Mouse (Mus musculus) neutrophil, adult 5-6 weeks (primary cell): ENCODE measurements around the gene Nfe2l2. TPM values are rescaled to one million over a fixed set of nuclear protein-coding genes. Genes with fewer than 3 reads are reported as not detected.
A peak's percentile ranks its signal among the peaks of the same experiment; 100 is the strongest.

Experiments
- ATAC-seq: fragments of 151-379, 151-347 bp; 2 replicates; pipeline ENCODE4 v1.8.0; 2017; ENCODE audit warnings: mild to moderate bottlenecking, moderate TSS enrichment; ENCODE audit not compliant: insufficient number of reproducible peaks, poor library complexity, low FRiP score, severe bottlenecking; ENCODE audit errors: extremely low read depth
- total RNA-seq: library from RNA; stranded (forward); fragments of 200-1000 nt; gene quantifications from 2 replicates; pipeline ENCODE4 v1.2.3, GENCODE M21; 2017

The Nfe2l2 gene
- total RNA-seq, 1 experiment from 2014 or later = 138 TPM

- no peak for ATAC-seq
Measured at GRCm38 (mm10) chr2:75691316-75691715, 13.1 kb downstream of the Nfe2l2 start.

GRCm38 (mm10) chr2:75690656-75691055 lies 13.8 kb downstream of the Nfe2l2 start:
- ATAC-seq = no peak

- 0 out of 2 replicates have a peak, but pooled peaks have one; percentile 6 for ATAC-seq
Measured at GRCm38 (mm10) chr2:75689482-75690158, 14.8 kb downstream of the Nfe2l2 start.

GRCm38 (mm10) chr2:75688901-75689300 lies 15.5 kb downstream of the Nfe2l2 start:
- no peak for ATAC-seq

GRCm38 (mm10) chr2:75687040-75687749 lies 17.2 kb downstream of the Nfe2l2 start:
- ATAC-seq = no peak

- peak; percentile 77 for ATAC-seq
Measured at GRCm38 (mm10) chr2:75685458-75685861, 19.0 kb downstream of the Nfe2l2 start.

- no peak for ATAC-seq
Measured at GRCm38 (mm10) chr2:75684526-75684925, 19.9 kb downstream of the Nfe2l2 start.

- ATAC-seq = peak; percentile 86
Measured at GRCm38 (mm10) chr2:75682978-75683709, 21.3 kb downstream of the Nfe2l2 start.

- ATAC-seq = no peak
Measured at GRCm38 (mm10) chr2:75681439-75681838, 23.0 kb downstream of the Nfe2l2 start.

GRCm38 (mm10) chr2:75679947-75680346 lies 24.5 kb downstream of the Nfe2l2 start:
- ATAC-seq = no peak

GRCm38 (mm10) chr2:75676567-75676966 lies 27.9 kb downstream of the Nfe2l2 start:
- ATAC-seq = no peak

- ATAC-seq = no peak
Measured at GRCm38 (mm10) chr2:75672561-75672960, 31.9 kb downstream of the Nfe2l2 start.

GRCm38 (mm10) chr2:75671337-75671660 lies 33.1 kb downstream of the Nfe2l2 start:
- ATAC-seq = no peak

- no peak for ATAC-seq
Measured at GRCm38 (mm10) chr2:75670446-75671336, 33.8 kb downstream of the Nfe2l2 start.

- no peak for ATAC-seq
Measured at GRCm38 (mm10) chr2:75669491-75670445, 34.7 kb downstream of the Nfe2l2 start.

- ATAC-seq = no peak
Measured at GRCm38 (mm10) chr2:75661106-75661505, 43.3 kb downstream of the Nfe2l2 start.

- ATAC-seq = no peak
Measured at GRCm38 (mm10) chr2:75660255-75660948, 44.0 kb downstream of the Nfe2l2 start.

GRCm38 (mm10) chr2:75659629-75659960 lies 44.8 kb downstream of the Nfe2l2 start:
- ATAC-seq = peak; percentile 58
